ENCODE assay signal across 27 mouse cellular contexts in the genomic region with DNA sequence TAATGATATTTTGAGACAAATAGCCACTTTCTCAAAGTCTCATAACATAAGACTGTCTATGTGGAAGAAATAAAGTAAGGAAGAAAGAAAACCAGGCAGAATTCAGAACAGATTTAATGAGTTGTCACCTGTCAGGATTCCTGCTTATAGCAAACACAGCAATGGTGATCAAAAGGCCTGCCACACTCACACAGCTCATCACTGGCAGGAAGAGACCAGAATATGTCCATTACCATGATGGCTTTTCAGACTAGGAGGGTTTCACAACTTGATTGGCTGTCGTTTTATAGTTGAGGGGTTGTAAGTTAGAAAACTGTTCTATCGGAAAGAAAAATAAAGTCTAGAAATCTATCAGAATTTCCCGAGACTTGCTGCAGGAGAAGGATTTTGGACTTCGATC.
"Had no signal": no experiment of that assay in that cellular context is flagged by ENCODE, and none has a peak within 500 bp of the region (broad histone marks: within the 10 kb centered on the region; RNA-seq: fewer than 3 reads in every experiment).

No protein-coding gene starts in this region.

- H3K4me3 ChIP-seq: embryonic facial prominence, embryonic 10.5 days; embryonic facial prominence, embryonic 12.5 days; embryonic facial prominence, embryonic 13.5 days; embryonic facial prominence, embryonic 15.5 days; erythroblast, embryonic 14.5 days; forebrain, embryonic 10.5 days; forebrain, embryonic 12.5 days; forebrain, embryonic 13.5 days; forebrain, embryonic 15.5 days; gastrocnemius, adult 2 months; heart, adult 2 months had no signal

- H3K4me1 ChIP-seq: embryonic facial prominence, embryonic 10.5 days; embryonic facial prominence, embryonic 12.5 days; embryonic facial prominence, embryonic 13.5 days; embryonic facial prominence, embryonic 15.5 days; forebrain, embryonic 10.5 days; forebrain, embryonic 12.5 days; forebrain, embryonic 13.5 days; forebrain, embryonic 15.5 days had no signal

- DNase-seq: cerebellum, adult 9-10 months; cerebellum, adult 9-11 months; cerebellum, postnatal 10 days; cerebellum, postnatal 14 days; cerebellum, postnatal 25 days; cerebellum, postnatal 36 days; embryo, embryonic 11 days; forebrain, postnatal 0 days; gastrocnemius, adult 2 months; gastrocnemius, postnatal 10 days; gastrocnemius, postnatal 14 days; gastrocnemius, postnatal 25 days; gastrocnemius, postnatal 36 days; heart, adult 11 months; heart, adult 18-20 months; heart, adult 2 months had no signal

- H3K4me2 ChIP-seq: embryonic facial prominence, embryonic 12.5 days; embryonic facial prominence, embryonic 13.5 days; embryonic facial prominence, embryonic 15.5 days; forebrain, embryonic 12.5 days; forebrain, embryonic 13.5 days; forebrain, embryonic 15.5 days had no signal

- H3K9ac ChIP-seq: embryonic facial prominence, embryonic 12.5 days; embryonic facial prominence, embryonic 13.5 days; embryonic facial prominence, embryonic 15.5 days; forebrain, embryonic 12.5 days; forebrain, embryonic 13.5 days; forebrain, embryonic 15.5 days; forebrain, postnatal 0 days had no signal

- H3K27me3 ChIP-seq: embryonic facial prominence, embryonic 12.5 days; embryonic facial prominence, embryonic 13.5 days; embryonic facial prominence, embryonic 15.5 days; forebrain, embryonic 12.5 days; forebrain, embryonic 13.5 days; forebrain, embryonic 15.5 days had no signal

- H3K36me3 ChIP-seq: embryonic facial prominence, embryonic 10.5 days; embryonic facial prominence, embryonic 12.5 days; embryonic facial prominence, embryonic 13.5 days; embryonic facial prominence, embryonic 15.5 days; forebrain, embryonic 10.5 days; forebrain, embryonic 12.5 days; forebrain, embryonic 15.5 days had no signal

- H3K27ac ChIP-seq: embryonic facial prominence, embryonic 10.5 days; embryonic facial prominence, embryonic 12.5 days; embryonic facial prominence, embryonic 13.5 days; embryonic facial prominence, embryonic 15.5 days; forebrain, embryonic 10.5 days; forebrain, embryonic 12.5 days; forebrain, embryonic 13.5 days; forebrain, embryonic 15.5 days; gastrocnemius, adult 2 months; heart, adult 2 months had no signal

- H3K9me3 ChIP-seq: embryonic facial prominence, embryonic 10.5 days; embryonic facial prominence, embryonic 12.5 days; embryonic facial prominence, embryonic 13.5 days; embryonic facial prominence, embryonic 15.5 days; forebrain, embryonic 10.5 days; forebrain, embryonic 12.5 days; forebrain, embryonic 13.5 days; forebrain, embryonic 15.5 days had no signal

- ATAC-seq: forebrain, embryonic 13.5 days; forebrain, embryonic 14.5 days; forebrain, embryonic 15.5 days; forebrain, embryonic 16.5 days; forebrain, postnatal 0 days had no signal
